Mouse (Mus musculus) pancreas, adult 10 weeks (tissue): Measurements from ENCODE around the gene Dcpp2. TPM values are rescaled to one million over a fixed set of nuclear protein-coding genes. Genes with fewer than 3 reads are reported as not detected.

Experiments
- polyA plus RNA-seq: library from polyadenylated mRNA; stranded (reverse); fragments of 350-450 nt; fragmentation: Illumina TruSeq; extraction: RNeasy Lipid Tissue Mini Kit (QIAGEN cat#74804); gene quantifications from one replicate; pipeline ENCODE4 v1.2.3, GENCODE M21; 2015; ENCODE audit warnings: low read depth, low replicate concordance; ENCODE audit not compliant: insufficient read depth

The Dcpp2 gene
- not detected for polyA plus RNA-seq

DNA sequence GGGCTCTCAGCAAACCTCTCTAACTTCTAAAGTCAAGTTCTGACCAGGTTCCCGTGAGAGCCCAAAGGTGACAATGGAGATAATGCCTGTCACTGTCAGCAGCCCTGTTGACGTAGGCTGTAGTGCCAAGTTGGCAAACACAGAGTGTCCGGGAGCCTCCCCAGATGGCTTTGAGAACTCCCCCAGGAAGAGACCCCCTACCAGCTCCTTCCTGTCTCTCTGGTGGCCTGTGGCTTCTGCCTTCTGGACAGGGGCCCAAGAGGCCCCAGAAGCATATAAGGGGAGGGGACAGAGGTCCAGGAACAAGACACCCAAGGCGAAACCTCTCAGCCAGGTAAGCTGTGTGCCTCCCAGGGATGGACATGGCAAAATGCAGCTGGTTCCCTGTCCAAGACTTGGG, at the start of gene Dcpp2, which contains the start of gene Dcpp1:
TSS of gene Dcpp2 (plus strand) at position 305 of the 400 bp plus-strand sequence.
TSS of gene Dcpp1 (plus strand) at position 301 of the 400 bp plus-strand sequence.

DNA sequence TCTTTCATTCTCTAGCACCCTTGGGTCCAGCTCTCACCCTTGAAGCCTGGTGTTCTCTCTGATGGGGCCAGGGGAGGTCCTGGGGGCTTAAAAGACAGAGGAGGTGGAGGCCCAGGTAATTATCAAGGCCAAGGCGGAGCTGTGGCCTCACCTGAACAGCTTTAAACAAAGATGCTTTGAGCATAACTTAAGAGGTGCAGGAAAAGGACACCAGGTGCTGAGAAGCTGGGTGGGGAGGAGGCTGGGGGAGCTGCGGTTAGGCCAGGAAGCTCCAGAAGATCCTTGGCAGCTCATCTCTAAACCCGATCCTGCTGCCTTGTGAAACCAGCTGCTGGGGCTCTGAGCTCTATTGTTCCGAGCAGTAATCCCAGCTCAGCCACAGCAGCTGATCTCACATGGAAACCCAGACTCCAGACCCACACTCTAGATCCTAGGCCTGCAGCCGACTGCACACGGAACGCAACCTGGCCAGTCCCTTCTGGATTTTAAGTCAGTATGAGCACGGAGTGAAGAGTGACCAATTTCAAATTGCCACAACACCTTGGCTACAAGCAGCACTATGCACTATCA, 44.6 kb upstream of the Dcpp2 start, which contains the start of gene Prss33:
TSS of gene Prss33 (minus strand) at position 51 of the 570 bp plus-strand sequence.

DNA sequence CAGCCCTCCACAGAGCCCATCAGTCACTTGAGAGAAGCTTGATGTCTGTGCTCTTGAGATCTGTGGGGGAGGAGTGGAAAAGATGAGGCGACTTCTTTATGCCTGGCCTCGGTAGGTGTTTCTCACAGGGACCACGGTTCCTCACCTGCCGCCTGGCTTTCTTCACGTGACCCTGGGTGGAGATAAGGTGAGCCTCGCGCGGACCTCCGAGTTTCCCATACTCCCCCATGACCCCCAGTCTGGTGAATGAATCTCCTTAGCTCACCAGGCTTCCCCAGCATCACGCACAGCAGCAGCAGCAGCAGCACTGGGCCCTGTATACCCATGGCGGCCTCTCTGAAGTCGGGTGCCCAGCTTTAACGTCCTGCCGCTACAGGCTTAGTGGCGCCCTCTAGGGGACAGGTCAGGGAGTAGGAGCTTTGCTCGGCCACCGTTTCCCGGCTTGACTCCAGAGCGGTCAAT, 36.8 kb upstream of the Dcpp2 start, which contains the start of the genes Prss32 and Prss41:
TSS of gene Prss32 (plus strand) at position 44 of the 462 bp plus-strand sequence.
TSS of gene Prss41 (minus strand) at position 361 of the 462 bp plus-strand sequence.

DNA sequence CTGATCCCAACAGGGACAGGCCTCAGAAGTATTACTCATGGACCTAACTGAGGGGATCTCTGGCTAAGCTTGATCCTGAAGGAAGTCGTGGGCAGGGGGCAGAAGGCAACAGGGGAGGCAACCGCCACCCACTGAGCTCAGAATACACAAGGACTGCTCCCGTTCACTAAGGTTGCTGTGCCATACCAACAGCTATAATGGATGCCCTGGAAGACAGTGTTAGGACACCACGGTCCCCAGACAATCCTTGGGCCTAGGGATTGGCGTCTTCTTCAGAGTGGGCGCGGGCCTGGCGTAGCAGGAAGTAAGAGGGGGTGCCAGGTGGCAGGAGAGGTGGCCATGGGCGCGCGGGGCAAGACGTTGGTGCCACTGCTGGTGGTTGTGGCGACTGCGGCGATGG, 12.9 kb upstream of the Dcpp2 start, which contains the start of gene Prss21:
TSS of gene Prss21 (plus strand) at position 301 of the 400 bp plus-strand sequence.

DNA sequence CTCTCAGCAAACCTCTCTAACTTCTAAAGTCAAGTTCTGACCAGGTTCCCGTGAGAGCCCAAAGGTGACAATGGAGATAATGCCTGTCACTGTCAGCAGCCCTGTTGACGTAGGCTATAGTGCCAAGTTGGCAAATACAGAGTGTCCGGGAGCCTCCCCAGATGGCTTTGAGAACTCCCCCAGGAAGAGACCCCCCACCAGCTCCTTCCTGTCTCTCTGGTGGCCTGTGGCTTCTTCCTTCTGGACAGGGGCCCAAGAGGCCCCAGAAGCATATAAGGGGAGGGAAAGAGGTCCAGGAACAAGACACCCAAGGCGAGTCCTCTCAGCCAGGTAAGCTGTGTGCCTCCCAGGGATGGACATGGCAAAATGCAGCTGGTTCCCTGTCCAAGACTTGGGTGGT, 36.5 kb downstream of the Dcpp2 start, which contains the start of gene Dcpp3:
TSS of gene Dcpp3 (plus strand) at position 301 of the 400 bp plus-strand sequence.

DNA sequence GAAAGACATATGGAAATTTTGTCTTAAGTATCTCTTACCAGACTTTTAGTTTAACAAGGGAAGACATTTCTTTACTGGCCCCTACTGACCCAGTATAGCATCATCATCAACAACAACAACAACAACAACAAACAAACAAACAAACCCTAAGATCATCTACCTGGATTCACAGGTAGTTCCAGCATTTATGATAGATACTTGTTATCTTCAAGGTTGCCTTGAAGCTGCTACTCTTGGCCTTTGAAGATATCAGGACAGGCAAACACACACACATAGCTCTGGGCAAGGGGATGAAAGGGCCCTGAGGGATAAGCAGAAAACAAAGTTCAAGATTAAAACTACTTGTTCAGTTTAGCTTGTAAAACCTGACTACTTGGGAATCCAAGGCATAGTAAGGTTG, 60.7 kb downstream of the Dcpp2 start, which contains the start of gene Sbp:
TSS of gene Sbp (plus strand) at position 301 of the 400 bp plus-strand sequence.

Other genes starting within 250 kb of the Dcpp2 start
- 0.24 TPM for gene Mmp25, start 235.6 kb upstream of the Dcpp2 start, polyA plus RNA-seq
- gene Bicdl2, start 220.4 kb upstream of the Dcpp2 start, polyA plus RNA-seq, result 2.9 TPM
- 44.8 TPM for gene Hcfc1r1, start 207.3 kb upstream of the Dcpp2 start, polyA plus RNA-seq
- gene Thoc6, start 207.0 kb upstream of the Dcpp2 start, polyA plus RNA-seq, result 3.1 TPM
- gene Tnfrsf12a, start 203.4 kb upstream of the Dcpp2 start, polyA plus RNA-seq, result 9.0 TPM
- 4.2 TPM for gene Cldn6, start 201.6 kb upstream of the Dcpp2 start, polyA plus RNA-seq
- 3.5 TPM for gene Cldn9, start 196.9 kb upstream of the Dcpp2 start, polyA plus RNA-seq
- gene 1520401A03Rik, start 158.1 kb upstream of the Dcpp2 start, polyA plus RNA-seq, result not detected
- 3.3 TPM for gene Pkmyt1, start 154.5 kb upstream of the Dcpp2 start, polyA plus RNA-seq
- 5.0 TPM for gene Paqr4, start 140.0 kb upstream of the Dcpp2 start, polyA plus RNA-seq
- not detected for gene Kremen2, start 135.0 kb upstream of the Dcpp2 start, polyA plus RNA-seq
- gene Flywch1, start 109.3 kb upstream of the Dcpp2 start, polyA plus RNA-seq, result 9.7 TPM
- gene Flywch2, start 94.8 kb upstream of the Dcpp2 start, polyA plus RNA-seq, result 1.3 TPM
- 176 TPM for gene Srrm2, start 90.3 kb upstream of the Dcpp2 start, polyA plus RNA-seq
- 116 TPM for gene Elob, start 51.7 kb upstream of the Dcpp2 start, polyA plus RNA-seq
- gene Prss33, start 44.8 kb upstream of the Dcpp2 start, polyA plus RNA-seq, result not detected
- gene Prss32, start 37.0 kb upstream of the Dcpp2 start, polyA plus RNA-seq, result not detected
- gene Prss41, start 36.7 kb upstream of the Dcpp2 start, polyA plus RNA-seq, result not detected
- gene Prss21, start 12.8 kb upstream of the Dcpp2 start, polyA plus RNA-seq, result not detected
- gene Dcpp1, start within 50 bp of the Dcpp2 start, polyA plus RNA-seq, result not detected
- not detected for gene Dcpp3, start 36.6 kb downstream of the Dcpp2 start, polyA plus RNA-seq
- gene Sbp, start 60.8 kb downstream of the Dcpp2 start, polyA plus RNA-seq, result not detected
- gene Sbpl, start 74.4 kb downstream of the Dcpp2 start, polyA plus RNA-seq, result not detected
- not detected for gene Prss30, start 99.7 kb downstream of the Dcpp2 start, polyA plus RNA-seq
- gene Prss22, start 117.2 kb downstream of the Dcpp2 start, polyA plus RNA-seq, result not detected
- gene Prss27, start 157.3 kb downstream of the Dcpp2 start, polyA plus RNA-seq, result not detected
- 3.1 TPM for gene Kctd5, start 192.6 kb downstream of the Dcpp2 start, polyA plus RNA-seq